Mouse (Mus musculus): ENCODE data around the gene Mbd6. TPM values are rescaled to one million over a fixed set of nuclear protein-coding genes. Genes with fewer than 3 reads are reported as not detected.
A peak's percentile ranks its signal among the peaks of the same experiment; 100 is the strongest.

Gene Mbd6
- polyA plus RNA-seq, 1 experiment from 2014 or later = 22.3 TPM

GRCm38 (mm10) chr10:127326828-127327227 lies 38.0 kb upstream of the Mbd6 start:
- peaks cover 40% of the 10 kb centered on the region for H3K27me3 ChIP-seq (ENCODE audit: control insufficient read depth, insufficient read depth, low read length)
- no peaks in the 10 kb centered on the region; the same call in 1 of the 2 replicates for H3K36me3 ChIP-seq (ENCODE audit: control insufficient read depth, insufficient read depth, low read length)

GRCm38 (mm10) chr10:127326017-127326801 lies 37.4 kb upstream of the Mbd6 start:
- Histone ChIP-seq H3K4me2 (replicated peaks; ENCODE audit: low read depth, low read length) (peak overlapping the region; percentile 66), H3K9me3 (ENCODE audit: control insufficient read depth, low read length) (no peaks in the 10 kb centered on the region), H3K27me3 (ENCODE audit: control insufficient read depth, insufficient read depth, low read length) (peaks cover 40% of the 10 kb centered on the region), H3K9ac (ENCODE audit: low read depth, low read length) (peak overlapping the region; percentile 58), H3K4me1 (ENCODE audit: control insufficient read depth, insufficient read depth, low read length) (peaks cover 11% of the 10 kb centered on the region), H3K27ac (ENCODE audit: low read depth, low read length) (no peak overlapping the region), H3K4me3 (ENCODE audit: low read length) (peak overlapping the region; percentile 52), H3K36me3 (ENCODE audit: control insufficient read depth, insufficient read depth, low read length) (no peaks in the 10 kb centered on the region; the same call in 1 of the 2 replicates)
- peak; percentile 21 for ATAC-seq (ENCODE audit: low FRiP score, low TSS enrichment)
- WGBS = under 1% methylated on average over 53 of the region's 54 CpGs

More at GRCm38 (mm10) chr10:127326828-127327227, 38.0 kb upstream of the Mbd6 start:
- H3K4me3 ChIP-seq (ENCODE audit: low read length) = peak overlapping the region; percentile 52
- H3K4me1 ChIP-seq (ENCODE audit: control insufficient read depth, insufficient read depth, low read length) = peaks cover 11% of the 10 kb centered on the region
- H3K4me2 ChIP-seq (replicated peaks; ENCODE audit: low read depth, low read length) = peak overlapping the region; percentile 66
- ATAC-seq (ENCODE audit: low FRiP score, low TSS enrichment) = peak; percentile 2; the same call in 1 of the 2 replicates
- 9% methylated on average over 29 of the region's 29 CpGs for WGBS
- no peaks in the 10 kb centered on the region for H3K9me3 ChIP-seq (ENCODE audit: control insufficient read depth, low read length)
- no peak overlapping the region for H3K27ac ChIP-seq (ENCODE audit: low read depth, low read length)
- peak overlapping the region; percentile 46; the same call in 1 of the 2 replicates for H3K9ac ChIP-seq (ENCODE audit: low read depth, low read length)

- H3K4me1 ChIP-seq (ENCODE audit: control insufficient read depth, insufficient read depth, low read length) = peaks cover 11% of the 10 kb centered on the region
- peak overlapping the region; percentile 52 for H3K4me3 ChIP-seq (ENCODE audit: low read length)
- 20% methylated on average over 14 of the region's 14 CpGs for WGBS
- H3K27me3 ChIP-seq (ENCODE audit: control insufficient read depth, insufficient read depth, low read length) = peaks cover 40% of the 10 kb centered on the region
- no peaks in the 10 kb centered on the region for H3K9me3 ChIP-seq (ENCODE audit: control insufficient read depth, low read length)
- H3K9ac ChIP-seq (ENCODE audit: low read depth, low read length) = peak overlapping the region; percentile 58; the same call in 1 of the 2 replicates
- no peak overlapping the region for H3K27ac ChIP-seq (ENCODE audit: low read depth, low read length)
- H3K4me2 ChIP-seq (replicated peaks; ENCODE audit: low read depth, low read length) = peak overlapping the region; percentile 66
- ATAC-seq (ENCODE audit: low FRiP score, low TSS enrichment) = no peak
- no peaks in the 10 kb centered on the region; the same call in 1 of the 2 replicates for H3K36me3 ChIP-seq (ENCODE audit: control insufficient read depth, insufficient read depth, low read length)
Observed at GRCm38 (mm10) chr10:127325454-127326016, 36.7 kb upstream of the Mbd6 start.

GRCm38 (mm10) chr10:127324495-127324894 lies 35.7 kb upstream of the Mbd6 start:
- Histone ChIP-seq H3K4me2 (replicated peaks; ENCODE audit: low read depth, low read length) (no peak overlapping the region), H3K36me3 (ENCODE audit: control insufficient read depth, insufficient read depth, low read length) (no peaks in the 10 kb centered on the region)
- WGBS = 14% methylated on average over 7 of the region's 7 CpGs

GRCm38 (mm10) chr10:127323131-127323855 lies 34.5 kb upstream of the Mbd6 start:
- Histone ChIP-seq H3K9me3 (ENCODE audit: control insufficient read depth, low read length) (no peaks in the 10 kb centered on the region), H3K36me3 (ENCODE audit: control insufficient read depth, insufficient read depth, low read length) (no peaks in the 10 kb centered on the region), H3K4me2 (replicated peaks; ENCODE audit: low read depth, low read length) (no peak overlapping the region; the same call in 1 of the 2 replicates), H3K27ac (ENCODE audit: low read depth, low read length) (no peak overlapping the region), H3K9ac (ENCODE audit: low read depth, low read length) (no peak overlapping the region), H3K4me3 (ENCODE audit: low read length) (no peak overlapping the region), H3K4me1 (ENCODE audit: control insufficient read depth, insufficient read depth, low read length) (peaks cover 11% of the 10 kb centered on the region), H3K27me3 (ENCODE audit: control insufficient read depth, insufficient read depth, low read length) (peaks cover 31% of the 10 kb centered on the region)
- WGBS = 76% methylated on average over 17 of the region's 17 CpGs
- no peak for ATAC-seq (ENCODE audit: low FRiP score, low TSS enrichment)

More at GRCm38 (mm10) chr10:127324495-127324894, 35.7 kb upstream of the Mbd6 start:
- H3K27ac ChIP-seq (ENCODE audit: low read depth, low read length) = no peak overlapping the region
- no peaks in the 10 kb centered on the region for H3K9me3 ChIP-seq (ENCODE audit: control insufficient read depth, low read length)
- no peak overlapping the region for H3K9ac ChIP-seq (ENCODE audit: low read depth, low read length)
- no peak overlapping the region for H3K4me3 ChIP-seq (ENCODE audit: low read length)
- ATAC-seq (ENCODE audit: low FRiP score, low TSS enrichment) = 0 out of 2 replicates have a peak, but pooled peaks have one; percentile 17
- H3K4me1 ChIP-seq (ENCODE audit: control insufficient read depth, insufficient read depth, low read length) = peaks cover 11% of the 10 kb centered on the region
- peaks cover 40% of the 10 kb centered on the region for H3K27me3 ChIP-seq (ENCODE audit: control insufficient read depth, insufficient read depth, low read length)

- 64% methylated on average over 4 of the region's 4 CpGs for WGBS
- Histone ChIP-seq H3K4me2 (replicated peaks; ENCODE audit: low read depth, low read length) (no peak overlapping the region), H3K4me1 (ENCODE audit: control insufficient read depth, insufficient read depth, low read length) (peaks cover 11% of the 10 kb centered on the region), H3K9me3 (ENCODE audit: control insufficient read depth, low read length) (no peaks in the 10 kb centered on the region), H3K27me3 (ENCODE audit: control insufficient read depth, insufficient read depth, low read length) (peaks cover 25% of the 10 kb centered on the region), H3K36me3 (ENCODE audit: control insufficient read depth, insufficient read depth, low read length) (no peaks in the 10 kb centered on the region), H3K27ac (ENCODE audit: low read depth, low read length) (no peak overlapping the region), H3K9ac (ENCODE audit: low read depth, low read length) (no peak overlapping the region), H3K4me3 (ENCODE audit: low read length) (no peak overlapping the region)
- ATAC-seq (ENCODE audit: low FRiP score, low TSS enrichment) = no peak
Observed at GRCm38 (mm10) chr10:127322669-127323068, 33.9 kb upstream of the Mbd6 start.

- Histone ChIP-seq H3K27ac (ENCODE audit: low read depth, low read length) (no peak overlapping the region), H3K4me1 (ENCODE audit: control insufficient read depth, insufficient read depth, low read length) (peaks cover 11% of the 10 kb centered on the region), H3K36me3 (ENCODE audit: control insufficient read depth, insufficient read depth, low read length) (no peaks in the 10 kb centered on the region), H3K9me3 (ENCODE audit: control insufficient read depth, low read length) (no peaks in the 10 kb centered on the region), H3K4me3 (ENCODE audit: low read length) (no peak overlapping the region), H3K9ac (ENCODE audit: low read depth, low read length) (no peak overlapping the region), H3K27me3 (ENCODE audit: control insufficient read depth, insufficient read depth, low read length) (peaks cover 20% of the 10 kb centered on the region), H3K4me2 (replicated peaks; ENCODE audit: low read depth, low read length) (no peak overlapping the region)
- no peak for ATAC-seq (ENCODE audit: low FRiP score, low TSS enrichment)
- 69% methylated on average over 13 of the region's 13 CpGs for WGBS
Observed at GRCm38 (mm10) chr10:127322178-127322577, 33.4 kb upstream of the Mbd6 start.

- H3K9me3 ChIP-seq (ENCODE audit: control insufficient read depth, low read length) = no peaks in the 10 kb centered on the region
- H3K27ac ChIP-seq (ENCODE audit: low read depth, low read length) = no peak within 1 kb of the TSS
- 79% methylated on average over 3 of the region's 3 CpGs for WGBS
- H3K9ac ChIP-seq (ENCODE audit: low read depth, low read length) = no peak within 1 kb of the TSS
- H3K4me1 ChIP-seq (ENCODE audit: control insufficient read depth, insufficient read depth, low read length) = peaks cover 11% of the 10 kb centered on the region
- ATAC-seq (ENCODE audit: low FRiP score, low TSS enrichment) = no peak
- H3K4me2 ChIP-seq (replicated peaks; ENCODE audit: low read depth, low read length) = no peak within 1 kb of the TSS
- H3K27me3 ChIP-seq (ENCODE audit: control insufficient read depth, insufficient read depth, low read length) = peaks cover 15% of the 10 kb centered on the region; the same call in 1 of the 2 replicates
- H3K36me3 ChIP-seq (ENCODE audit: control insufficient read depth, insufficient read depth, low read length) = no peaks in the 10 kb centered on the region
- H3K4me3 ChIP-seq (ENCODE audit: low read length) = no peak within 1 kb of the TSS
Observed at GRCm38 (mm10) chr10:127321621-127322020, 32.8 kb upstream of the Mbd6 start, which contains the start of gene Arhgap9. Arhgap9 (plus strand) TSS chr10:127321964.

Data from kidney, embryonic 14.5 days (tissue).